Comparison of ENCODE assay signal across 8 mouse cellular contexts in the genomic region with DNA sequence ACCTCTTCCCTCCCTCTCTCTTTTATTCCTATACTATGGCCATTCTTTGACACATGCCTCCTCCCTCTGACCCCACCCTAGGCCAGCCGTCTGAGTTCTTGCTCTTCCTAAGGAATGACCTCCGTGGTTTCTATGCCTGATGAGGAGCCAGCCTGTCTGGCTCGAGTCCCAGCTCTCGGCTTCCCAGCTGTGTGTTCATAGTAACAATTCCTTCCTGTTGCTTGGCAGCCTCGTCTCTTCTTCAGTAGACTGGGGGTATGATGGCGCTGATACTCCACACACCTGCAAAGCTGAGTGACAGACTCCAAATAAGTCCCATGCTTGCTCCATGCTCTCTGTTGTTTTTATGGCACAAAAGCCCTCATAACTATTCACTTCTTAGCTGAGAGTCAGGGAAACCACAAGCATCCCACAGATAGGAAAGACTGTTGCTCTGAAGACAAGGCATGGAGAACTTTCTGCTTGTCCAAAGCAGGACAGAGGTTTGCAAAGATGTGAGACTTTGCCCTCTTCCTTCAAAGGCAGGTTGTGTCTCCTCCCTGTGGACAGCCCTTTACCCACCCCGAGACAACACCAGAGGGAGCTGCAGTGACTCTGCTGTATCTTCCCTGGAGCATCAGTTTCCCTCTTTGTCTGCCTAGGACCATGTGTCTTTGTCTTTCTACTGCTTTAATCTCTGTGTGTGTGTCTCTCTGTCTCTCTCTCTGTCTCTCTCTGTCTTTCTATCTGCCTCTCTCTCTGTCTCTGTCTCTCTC. TPM values are rescaled to one million over a fixed set of nuclear protein-coding genes. Genes with fewer than 3 reads are reported as not detected.
DNase-seq lines count a peak whose midpoint lies in the region; ATAC-seq and TF ChIP-seq lines count a peak whose summit lies in the region.

No protein-coding gene starts in this region.

- WGBS in heart, adult 2 months, result 10% methylated on average over 7 of the region's 7 CpGs
- WGBS in heart, embryonic 15.5 days, result 23% methylated on average over 7 of the region's 7 CpGs

- H3K36me3 ChIP-seq in heart, adult 2 months (ENCODE audit: control insufficient read depth, insufficient read depth, low read length), result no peaks in the 10 kb centered on the region
- no peaks in the 10 kb centered on the region for H3K36me3 ChIP-seq in heart, embryonic 15.5 days

- H3K27me3 ChIP-seq in heart, adult 2 months (ENCODE audit: control insufficient read depth, insufficient read depth, low read length), result no peaks in the 10 kb centered on the region
- H3K27me3 ChIP-seq in heart, embryonic 15.5 days, result no peaks in the 10 kb centered on the region

- no peak overlapping the region for H3K9ac ChIP-seq in heart, adult 2 months (ENCODE audit: low read depth, low read length)
- H3K9ac ChIP-seq in heart, embryonic 15.5 days, result no peak overlapping the region

- peak; percentile 58 for TF ChIP-seq CTCF in heart, adult 2 months (IDR thresholded peaks at IDR 0.05)

- no peak overlapping the region for H3K4me2 ChIP-seq in heart, embryonic 15.5 days

- intact Hi-C loops in heart, adult 2 months (cut with DNase I), result loop anchor here (1.0 to 10.0 kb wide), 2 partner anchors 69 to 242 kb away; no protein-coding TSS in a partner anchor
- intact Hi-C loops in heart, postnatal 25 days (cut with DNase I), result no loop called here
- intact Hi-C loops in left cerebral cortex, postnatal 10 days (cut with DNase I), result no loop called here

- peaks cover 17% of the 10 kb centered on the region for H3K4me1 ChIP-seq in heart, adult 2 months (ENCODE audit: control insufficient read depth, insufficient read depth, low read length)
- peaks cover 4% of the 10 kb centered on the region; the same call in 1 of the 2 replicates for H3K4me1 ChIP-seq in heart, embryonic 15.5 days (replicated peaks)

- no peak overlapping the region for H3K4me3 ChIP-seq in heart, adult 2 months
- no peak overlapping the region for H3K4me3 ChIP-seq in heart, embryonic 15.5 days

- no peak for TF ChIP-seq EP300 in heart, adult 2 months (IDR thresholded peaks at IDR 0.05; ENCODE audit: insufficient read depth, low read depth, low read length)

- ATAC-seq in heart, embryonic 15.5 days (replicated peaks; ENCODE audit: insufficient number of reproducible peaks, insufficient read depth, low FRiP score, low read depth), result 0 out of 2 replicates have a peak, but pooled peaks have one; percentile 31
- ATAC-seq in inflammation-experienced regulatory T-cells, adult 6 months, result no peak

- H3K9me3 ChIP-seq in heart, embryonic 15.5 days (replicated peaks), result no peaks in the 10 kb centered on the region

- H3K27ac ChIP-seq in heart, adult 2 months, result no peak overlapping the region
- H3K27ac ChIP-seq in heart, embryonic 15.5 days, result no peak overlapping the region

- DNase-seq in heart, adult 2 months, result peak; percentile 62 to 65
- no peak for DNase-seq in heart, postnatal 25 days (ENCODE audit: low spot score)
- peak; percentile 64 for DNase-seq in 416B (ENCODE audit: low read depth)
- DNase-seq in adrenal gland, adult 8-10 months, result peak; percentile 22
- DNase-seq in left cerebral cortex, postnatal 10 days (ENCODE audit: extremely low spot score in 1 of 2, low spot score in 2 of 2), result peak; percentile 63 to 80
- peak; percentile 55 for DNase-seq in right cerebral cortex, postnatal 25 days

- no peaks in the 10 kb centered on the region for H3K79me2 ChIP-seq in heart, adult 2 months (replicated peaks; ENCODE audit: control insufficient read depth, insufficient read depth, low read length)

- no peak for TF ChIP-seq POLR2A in heart, adult 2 months (IDR thresholded peaks at IDR 0.05; ENCODE audit: insufficient read depth, low read depth, low read length)

RNA-seq across cellular contexts. Expression of gene Dglucy, which starts 6.5 kb away (rescaled TPM):
- 10 to 100 TPM; 60.9 to 64.0 TPM for total RNA-seq in heart, adult 2 months (2021)
- polyA plus RNA-seq in heart, adult 2 months (2012; rRNA removed), result 36.8 and 77.0 TPM in 2 replicates
- 10 to 100 TPM; 60.4 to 61.1 TPM for total RNA-seq in heart, postnatal 25 days (2021)
- total RNA-seq in adrenal gland, adult 8-10 months (2022), result 10 to 100 TPM; 20.7 to 31.2 (median 23.0) TPM
- polyA plus RNA-seq in heart, embryonic 15.5 days (2015; fragmentation: Nextera tagmentation; extraction: Ambion mirVana), result 4.5 and 5.3 TPM in 2 replicates
- total RNA-seq in left cerebral cortex, postnatal 10 days (2021), result 1 to 10 TPM; 5.5 to 7.3 TPM
- polyA plus RNA-seq in inflammation-experienced regulatory T-cells, adult 6 months (2017; shearing (Covaris generic)), result 10 to 100 TPM; 12.6 to 19.5 (median 14.1) TPM

RNA-seq across cellular contexts. Expression of gene Rps6ka5, which starts 45.6 kb away (rescaled TPM):
- 10 to 100 TPM; 10.8 to 13.5 TPM for total RNA-seq in heart, adult 2 months (2021)
- 2.1 and 6.1 TPM in 2 replicates for polyA plus RNA-seq in heart, adult 2 months (2012; rRNA removed)
- total RNA-seq in heart, postnatal 25 days (2021), result 10 to 100 TPM; 12.9 to 14.7 TPM
- 1 to 10 TPM; 4.7 to 8.7 (median 6.9) TPM for total RNA-seq in adrenal gland, adult 8-10 months (2022)
- 3.9 and 4.7 TPM in 2 replicates for polyA plus RNA-seq in heart, embryonic 15.5 days (2015; fragmentation: Nextera tagmentation; extraction: Ambion mirVana)
- 10 to 100 TPM; 16.8 to 20.9 TPM for total RNA-seq in left cerebral cortex, postnatal 10 days (2021)
- 1 to 10 TPM; 3.1 to 6.5 (median 5.4) TPM for polyA plus RNA-seq in inflammation-experienced regulatory T-cells, adult 6 months (2017; shearing (Covaris generic))
